Mouse (Mus musculus) embryo, embryonic 11 days (tissue): ENCODE results near the gene Armc2.

Experiments used
- DNase-seq: peaks from one replicate; pipeline ENCODE4 v3.0.0-alpha.2; 2015

Gene Armc2

GRCm38 (mm10) chr10:42010761-42011435, 7.3 kb downstream of the Armc2 start:
- no peak for DNase-seq

GRCm38 (mm10) chr10:42005259-42005658, 13.0 kb downstream of the Armc2 start:
- DNase-seq, result no peak

GRCm38 (mm10) chr10:42004690-42005089, 13.6 kb downstream of the Armc2 start:
- no peak for DNase-seq

GRCm38 (mm10) chr10:42004056-42004455, 14.2 kb downstream of the Armc2 start:
- no peak for DNase-seq

GRCm38 (mm10) chr10:42003576-42003975, 14.7 kb downstream of the Armc2 start:
- DNase-seq, result no peak

GRCm38 (mm10) chr10:42002436-42002835, 15.8 kb downstream of the Armc2 start:
- DNase-seq, result no peak

GRCm38 (mm10) chr10:42001260-42001659, 17.0 kb downstream of the Armc2 start:
- DNase-seq, result no peak

GRCm38 (mm10) chr10:41997691-41998178, 20.5 kb downstream of the Armc2 start:
- no peak for DNase-seq

GRCm38 (mm10) chr10:41996157-41996556, 22.1 kb downstream of the Armc2 start:
- DNase-seq, result no peak

- DNase-seq, result no peak
Measured at GRCm38 (mm10) chr10:41995051-41995450, 23.2 kb downstream of the Armc2 start.

GRCm38 (mm10) chr10:41994578-41994977, 23.7 kb downstream of the Armc2 start:
- DNase-seq, result no peak

GRCm38 (mm10) chr10:41992059-41992440, 26.2 kb downstream of the Armc2 start:
- no peak for DNase-seq

- peak; percentile 13 for DNase-seq
Measured at GRCm38 (mm10) chr10:41991364-41992058, 26.7 kb downstream of the Armc2 start.

GRCm38 (mm10) chr10:41990896-41991295, 27.3 kb downstream of the Armc2 start:
- peak; percentile 12 for DNase-seq

GRCm38 (mm10) chr10:41988930-41989329, 29.3 kb downstream of the Armc2 start:
- no peak for DNase-seq

GRCm38 (mm10) chr10:41986126-41986525, 32.1 kb downstream of the Armc2 start:
- no peak for DNase-seq

- DNase-seq, result no peak
Measured at GRCm38 (mm10) chr10:41984221-41984620, 34.0 kb downstream of the Armc2 start.

GRCm38 (mm10) chr10:41982821-41983220, 35.4 kb downstream of the Armc2 start:
- DNase-seq, result no peak

GRCm38 (mm10) chr10:41980772-41981383, 37.4 kb downstream of the Armc2 start:
- peak; percentile 86 for DNase-seq

GRCm38 (mm10) chr10:41978403-41979234, 39.6 kb downstream of the Armc2 start:
- DNase-seq, result no peak

- DNase-seq, result no peak
Measured at GRCm38 (mm10) chr10:41972676-41973075, 45.6 kb downstream of the Armc2 start.

GRCm38 (mm10) chr10:41967915-41968635, 50.2 kb downstream of the Armc2 start:
- no peak for DNase-seq
